Mouse (Mus musculus) spleen, adult 2 months (tissue): Measurements from ENCODE around the gene Polr2g. TPM values are rescaled to one million over a fixed set of nuclear protein-coding genes. Genes with fewer than 3 reads are reported as not detected.

Experiments used
- DNase-seq, 2 experiments: peaks; one replicate each; pipeline versions ENCODE4 v3.0.0 to v3.0.0-alpha.2; 2012 to 2021; ENCODE audit warnings: low spot score in 2 of 2, low read depth in 1 of 2
- H3K27ac ChIP-seq: fragments of 200-500 bp; 2 replicates; pipeline ENCODE4 v1.5.1; 2012; ENCODE audit warnings: low read length, inconsistent platforms; ENCODE audit not compliant: insufficient read depth
- H3K27me3 ChIP-seq: fragments of 200-500 bp; 2 replicates; pipeline ENCODE4 v1.6.1; 2012; ENCODE audit warnings: mild to moderate bottlenecking, moderate library complexity, low read length, inconsistent platforms; ENCODE audit not compliant: control insufficient read depth, insufficient read depth
- H3K36me3 ChIP-seq: fragments of 200-500 bp; 2 replicates; pipeline ENCODE4 v1.6.1; 2012; ENCODE audit warnings: mild to moderate bottlenecking, low read length, inconsistent platforms; ENCODE audit not compliant: control insufficient read depth, insufficient read depth
- H3K4me1 ChIP-seq: fragments of 200-500 bp; 2 replicates; pipeline ENCODE4 v1.6.1; 2011; ENCODE audit warnings: inconsistent platforms; ENCODE audit not compliant: control insufficient read depth, insufficient read depth, insufficient read length
- H3K4me3 ChIP-seq: fragments of 200-500 bp; 2 replicates; pipeline ENCODE4 v1.5.1; 2011; ENCODE audit warnings: mild to moderate bottlenecking, inconsistent platforms; ENCODE audit not compliant: insufficient read depth, insufficient read length; ENCODE audit errors: extremely low read depth
- CTCF ChIP-seq: fragments of 200-500 bp; IDR thresholded peaks from 2 replicates; pipeline ENCODE4 v1.5.1; 2011; ENCODE audit warnings: mild to moderate bottlenecking, inconsistent platforms; ENCODE audit not compliant: insufficient read depth, insufficient read length, insufficient replicate concordance; ENCODE audit errors: extremely low read depth
- POLR2A ChIP-seq: fragments of 200-500 bp; IDR thresholded peaks from 2 replicates; pipeline ENCODE4 v1.6.1; 2011; ENCODE audit warnings: low read depth, low read length, inconsistent platforms
- WGBS: fragments of 180-500 bp; shearing (Covaris S2); methylation state at CpG from one replicate; pipeline ENCODE4 v1.1.7; 2018; 5-methylcytosine and 5-hydroxymethylcytosine counted together
- polyA plus RNA-seq: library from polyadenylated mRNA; depleted of rRNA; stranded (reverse); fragments of >200 nt; gene quantifications from 2 replicates; pipeline ENCODE4 v1.2.3, GENCODE M21; 2012

Polr2g gene
- polyA plus RNA-seq, 1 experiment: 30.3 TPM

DNA sequence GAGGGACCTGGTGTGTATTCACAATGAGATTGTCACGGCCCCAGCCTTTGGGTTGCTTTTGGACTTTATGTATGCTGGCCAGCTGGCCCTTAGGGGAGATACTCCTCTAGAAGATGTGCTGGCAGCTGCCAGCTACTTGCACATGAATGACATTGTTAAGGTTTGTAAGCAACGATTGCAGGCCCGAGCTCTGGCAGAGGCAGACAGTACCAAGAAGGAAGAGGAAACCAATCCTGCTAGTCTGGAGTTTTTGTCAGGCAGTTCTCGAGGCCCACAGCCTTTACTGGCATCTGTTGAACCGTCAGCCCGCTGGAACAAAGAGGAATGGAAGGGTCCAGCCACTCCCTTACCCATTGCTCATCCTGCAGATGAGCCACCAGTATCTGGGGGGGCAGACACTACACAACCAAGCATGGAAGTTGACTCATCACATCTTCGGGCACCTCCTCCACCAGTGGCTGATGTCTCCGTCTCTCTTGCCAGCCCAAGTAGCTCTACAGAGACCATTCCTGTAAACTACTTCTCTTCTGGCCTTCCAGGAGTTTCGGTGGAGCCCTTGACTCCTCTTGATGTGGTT lies 4.9 kb upstream of the Polr2g start:
- no peak overlapping the region for H3K27ac ChIP-seq
- DNase-seq: no peak
- no peaks in the 10 kb centered on the region for H3K27me3 ChIP-seq
- no peak for TF ChIP-seq CTCF
- TF ChIP-seq POLR2A: no peak
- peaks cover 3% of the 10 kb centered on the region; the same call in 1 of the 2 replicates for H3K36me3 ChIP-seq
- WGBS: 81% methylated on average over 9 of the region's 9 CpGs
- peaks cover 3% of the 10 kb centered on the region for H3K4me1 ChIP-seq
- H3K4me3 ChIP-seq: no peak overlapping the region

DNA sequence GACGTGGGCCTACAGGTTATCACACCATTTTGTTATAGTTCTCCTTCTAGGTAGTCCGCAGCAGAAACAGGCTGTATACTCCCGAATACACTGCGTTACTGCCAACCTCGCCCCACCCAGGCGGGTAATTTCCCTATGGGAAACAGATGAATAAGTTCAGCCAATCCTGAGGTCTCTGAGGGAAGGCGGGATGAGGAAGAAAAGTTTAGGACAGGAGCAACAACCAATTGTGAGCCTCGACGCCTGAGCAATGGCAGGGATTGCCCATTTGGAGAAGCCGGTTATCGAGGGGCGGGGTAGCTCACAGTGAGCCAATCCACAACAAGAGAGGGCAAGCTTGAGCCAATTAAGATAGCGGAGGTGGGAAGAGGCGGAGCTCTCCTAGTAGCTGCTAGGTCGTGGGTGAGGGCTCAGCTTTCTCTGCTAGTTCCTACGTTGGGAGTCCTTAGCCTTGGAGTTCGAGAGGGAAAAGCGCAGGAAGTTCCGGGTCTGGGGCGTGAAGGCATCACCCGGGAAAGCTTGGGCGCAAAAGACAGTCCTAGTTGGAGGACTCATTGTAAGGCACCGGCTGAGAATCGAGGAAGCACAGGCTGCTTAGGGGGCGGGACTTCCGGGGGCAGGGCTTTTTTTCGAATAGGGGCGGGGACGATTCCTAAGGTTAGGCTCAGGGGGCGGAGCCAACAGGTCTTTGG lies 3.9 kb upstream of the Polr2g start, which contains the start of gene Zbtb3:
TSS of gene Zbtb3 (plus strand) at position 426 of the 692 bp plus-strand sequence.
- Histone ChIP-seq H3K27ac (peak within 1 kb of the TSS; percentile 76), H3K36me3 (peaks cover 2% of the 10 kb centered on the region; the same call in 1 of the 2 replicates), H3K4me1 (peaks cover 3% of the 10 kb centered on the region), H3K27me3 (no peaks in the 10 kb centered on the region), H3K4me3 (peak within 1 kb of the TSS; percentile 79)
- peak; percentile 91 to 96 for DNase-seq
- under 1% methylated on average over 30 of the region's 30 CpGs for WGBS
- TF ChIP-seq POLR2A (peak; percentile 67), CTCF (no peak)

DNA sequence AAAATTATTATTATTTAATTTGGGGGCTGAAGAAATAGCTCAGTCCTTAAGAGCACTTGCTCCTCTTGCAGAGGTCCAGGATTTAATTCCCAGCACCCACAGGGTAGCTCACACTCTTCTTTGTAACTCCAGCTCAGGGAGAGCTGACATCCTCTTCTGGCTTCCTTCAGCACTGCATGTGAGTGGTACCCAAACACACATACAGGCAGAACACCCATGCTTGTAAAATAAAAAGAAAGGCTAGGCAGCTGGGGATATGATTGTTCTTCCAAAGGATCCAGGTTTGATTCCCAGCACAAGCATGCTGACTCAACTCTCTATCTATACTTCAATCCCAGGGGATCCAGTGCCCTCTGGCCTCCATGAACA lies 554 bp upstream of the Polr2g start:
- TF ChIP-seq CTCF (no peak), POLR2A (no peak)
- peaks cover 12% of the 10 kb centered on the region for H3K36me3 ChIP-seq
- peaks cover 2% of the 10 kb centered on the region; the same call in 1 of the 2 replicates for H3K4me1 ChIP-seq
- H3K4me3 ChIP-seq: no peak overlapping the region
- H3K27ac ChIP-seq: no peak overlapping the region
- DNase-seq: no peak
- H3K27me3 ChIP-seq: no peaks in the 10 kb centered on the region

DNA sequence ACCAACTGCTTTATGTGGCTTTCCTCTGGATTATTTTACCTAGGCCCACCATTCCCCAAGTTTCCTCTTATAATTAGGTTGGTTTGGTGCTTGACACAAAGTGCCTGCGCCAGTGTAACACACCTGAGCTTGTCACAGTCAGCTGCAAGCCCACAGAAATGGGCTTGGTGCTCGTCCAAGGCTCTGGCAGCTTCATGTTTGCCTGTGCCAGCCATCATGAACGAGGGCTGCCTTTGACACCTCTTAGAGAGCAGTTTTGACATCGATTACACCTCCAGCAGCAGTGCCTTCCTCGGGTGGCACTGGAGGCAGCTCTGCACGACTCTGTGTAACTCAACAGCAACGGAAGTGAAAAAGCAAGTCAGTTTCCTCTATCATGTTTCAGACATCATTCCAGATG lies 8.2 kb downstream of the Polr2g start:
- Histone ChIP-seq H3K4me1 (peaks cover 4% of the 10 kb centered on the region; the same call in 1 of the 2 replicates), H3K4me3 (no peak overlapping the region), H3K27ac (no peak overlapping the region), H3K36me3 (peaks cover 16% of the 10 kb centered on the region), H3K27me3 (no peaks in the 10 kb centered on the region)
- TF ChIP-seq CTCF (no peak), POLR2A (no peak)
- WGBS: 78% methylated on average over 7 of the region's 7 CpGs
- no peak for DNase-seq

DNA sequence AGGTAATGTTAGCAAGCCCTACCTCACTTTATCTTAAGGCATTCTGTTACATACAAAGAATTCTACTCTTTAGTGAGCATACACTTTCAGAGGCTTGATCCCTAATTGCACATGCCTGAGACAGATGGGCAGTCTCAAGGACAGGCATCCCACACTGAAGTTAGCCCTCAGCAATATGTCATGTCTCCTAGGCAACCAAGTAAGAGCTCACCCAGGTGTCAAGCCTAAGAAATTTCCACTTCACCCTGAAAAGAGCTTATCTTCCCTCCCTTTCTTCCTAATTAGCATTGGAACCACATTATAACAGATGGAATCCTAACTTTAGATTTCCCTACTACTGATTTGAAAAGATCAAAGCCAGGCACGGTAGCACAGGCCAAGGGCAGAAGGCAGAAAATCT lies 9.2 kb downstream of the Polr2g start:
- H3K36me3 ChIP-seq: peaks cover 12% of the 10 kb centered on the region
- WGBS: 71% methylated on average over 1 of the region's 1 CpGs

DNA sequence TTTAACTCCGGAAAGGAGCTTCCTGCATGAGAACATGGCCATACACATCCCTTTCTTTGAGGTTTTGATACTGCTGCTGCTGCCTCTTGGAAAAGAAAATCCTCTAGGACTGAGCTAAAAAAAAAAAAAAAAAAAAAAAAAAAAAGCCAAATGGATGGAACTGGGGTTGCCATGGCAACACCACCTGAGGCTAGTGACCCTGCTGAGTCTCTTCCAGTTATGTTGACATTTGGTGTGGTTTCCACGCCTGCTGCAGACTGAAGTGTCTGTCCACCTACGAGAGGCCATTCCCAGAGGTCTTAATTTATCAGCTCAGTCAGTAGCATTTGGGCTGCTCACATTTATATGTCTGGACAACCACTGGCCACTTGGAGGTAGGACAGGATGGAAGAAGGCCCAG lies 9.9 kb downstream of the Polr2g start:
- no peaks in the 10 kb centered on the region for H3K27me3 ChIP-seq
- peaks cover 4% of the 10 kb centered on the region; the same call in 1 of the 2 replicates for H3K4me1 ChIP-seq
- peaks cover 6% of the 10 kb centered on the region for H3K36me3 ChIP-seq
- 87% methylated on average over 3 of the region's 3 CpGs for WGBS
- H3K4me3 ChIP-seq: no peak overlapping the region
- TF ChIP-seq CTCF: no peak
- TF ChIP-seq POLR2A: no peak
- no peak overlapping the region for H3K27ac ChIP-seq
- DNase-seq: no peak

More for the DNA sequence above, 9.2 kb downstream of the Polr2g start:
- Histone ChIP-seq H3K4me3 (no peak overlapping the region), H3K27ac (no peak overlapping the region), H3K27me3 (no peaks in the 10 kb centered on the region), H3K4me1 (peaks cover 4% of the 10 kb centered on the region; the same call in 1 of the 2 replicates)
- DNase-seq: no peak
- TF ChIP-seq CTCF (no peak), POLR2A (no peak)

DNA sequence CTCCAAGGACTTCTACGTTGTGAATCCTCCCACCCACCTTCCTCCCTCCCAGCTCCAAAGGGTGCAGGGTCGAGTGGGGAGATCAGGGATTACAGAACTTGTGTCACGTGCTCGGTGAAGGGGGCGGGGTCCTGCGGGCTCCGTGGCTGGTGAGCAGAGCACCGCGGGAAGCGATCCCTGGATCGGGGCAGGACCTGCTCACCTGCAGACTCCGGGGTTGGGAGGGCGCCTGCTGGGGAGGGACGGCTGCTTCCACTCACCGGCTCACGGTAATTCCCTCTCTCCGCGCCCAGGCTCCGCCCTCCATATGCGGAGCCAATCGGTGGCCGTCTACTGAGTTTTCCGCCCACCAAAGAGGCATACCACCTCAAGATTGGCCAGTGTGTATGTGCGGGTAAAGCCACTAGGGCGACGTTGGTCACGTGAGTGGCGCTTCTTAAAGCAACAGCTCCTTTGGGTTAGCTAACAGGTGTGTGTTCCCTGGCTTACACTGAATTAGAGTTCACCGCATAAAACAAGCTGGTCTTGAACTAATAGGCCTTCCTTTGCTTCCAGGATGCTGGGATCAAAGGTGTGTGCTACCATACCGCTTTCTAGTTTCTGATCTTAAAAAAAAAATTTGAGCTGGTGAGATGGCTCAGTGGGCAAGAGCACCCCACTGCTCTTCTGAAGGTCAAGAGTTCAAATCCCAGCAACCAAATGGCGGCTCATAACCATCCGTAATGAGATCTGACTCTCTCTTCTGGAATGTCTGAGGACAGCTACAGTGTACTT lies 12.2 kb downstream of the Polr2g start, which contains the start of gene Taf6l:
TSS of gene Taf6l (minus strand) at position 410 of the 774 bp plus-strand sequence.
- peak; percentile 91 to 95 for DNase-seq
- Histone ChIP-seq H3K36me3 (peaks cover 5% of the 10 kb centered on the region; the same call in 1 of the 2 replicates), H3K4me3 (peak within 1 kb of the TSS; percentile 78), H3K4me1 (peaks cover 4% of the 10 kb centered on the region; the same call in 1 of the 2 replicates), H3K27me3 (no peaks in the 10 kb centered on the region), H3K27ac (peak within 1 kb of the TSS; percentile 51)
- TF ChIP-seq CTCF: no peak
- TF ChIP-seq POLR2A: no peak; the same call in 1 of the 2 replicates
- 2% methylated on average over 32 of the region's 32 CpGs for WGBS
